Mouse (Mus musculus) Patski (cell line): ENCODE measurements around the gene Nme6. TPM values are rescaled to one million over a fixed set of nuclear protein-coding genes. Genes with fewer than 3 reads are reported as not detected.

Experiments used
- ATAC-seq: fragments of 100-300 bp; one replicate; pipeline ENCODE4 v1.8.0; 2021
- CTCF ChIA-PET: fragments of 350-600 bp; sonication (Branson Sonifier 250); formaldehyde crosslinking; loops from one replicate; lab custom pipeline; 2022; ENCODE audit warnings: inconsistent platforms; lab: Charles Lee
- POLR2A ChIA-PET: fragments of 350-600 bp; sonication (Branson Sonifier 250); formaldehyde crosslinking; loops from one replicate; lab custom pipeline; 2022; ENCODE audit warnings: antibody characterized with exemption, inconsistent platforms; lab: Charles Lee
- DNase-seq: peaks from one replicate; pipeline ENCODE4 v3.0.0-alpha.2; 2011; ENCODE audit warnings: low read depth, low spot score
- H3K27me3 ChIP-seq: fragments of 371-371 bp; one replicate; pipeline ENCODE4 v1.5.1; 2021
- CTCF ChIP-seq: fragments of 100-300 bp; IDR thresholded peaks from one replicate; pipeline ENCODE4 v1.5.1; 2021
- in situ Hi-C: fragments of 300-500 bp; cut with MboI; formaldehyde crosslinking; loops from 3 replicates; pipeline ENCODE4 v1.11.1; 2018; ENCODE audit warnings: low pct_unique_long_range_greater_than_20kb, mixed read lengths
- polyA plus RNA-seq: library from polyadenylated mRNA; unstranded; gene quantifications from one replicate; pipeline ENCODE4 v1.2.3, GENCODE M21; 2021

Nme6 gene
- polyA plus RNA-seq, 1 experiment from 2014 or later: 25.0 TPM

- in situ Hi-C loops: no loop called here
These were observed 38.5 kb downstream of the Nme6 start for GRCm38 (mm10) chr9:109870983-109871572.

GRCm38 (mm10) chr9:109874797-109875691 lies 42.5 kb downstream of the Nme6 start, which contains the start of gene Cdc25a:
Gene Cdc25a (plus strand): TSS chr9:109875579.
- POLR2A ChIA-PET: no interaction called here
- DNase-seq (peak; percentile 91), ATAC-seq (peak; percentile 97)
- CTCF ChIA-PET: interaction anchor here (1.2 to 1.3 kb wide), 2 partner anchors 13 to 14 kb away, joined by 3 read pairs; no protein-coding TSS in a partner anchor
- no peaks in the 10 kb centered on the region for H3K27me3 ChIP-seq
- peak; percentile 72 for TF ChIP-seq CTCF
- in situ Hi-C loops: no loop called here

More at GRCm38 (mm10) chr9:109870983-109871572, 38.5 kb downstream of the Nme6 start:
- ChIA-PET CTCF (interaction anchor here (1.0 kb wide), 1 partner anchor 9 kb away, joined by 3 read pairs; no protein-coding TSS in a partner anchor), POLR2A (no interaction called here)
- no peak for TF ChIP-seq CTCF
- no peak for ATAC-seq
- no peaks in the 10 kb centered on the region for H3K27me3 ChIP-seq
- DNase-seq: no peak

- no peak for TF ChIP-seq CTCF
- ATAC-seq: peak; percentile 72
- no peak for DNase-seq
- H3K27me3 ChIP-seq: no peaks in the 10 kb centered on the region
- ChIA-PET CTCF (interaction anchor here (1.2 to 2.0 kb wide), 2 partner anchors 15 to 16 kb away, joined by 3 to 10 read pairs; no protein-coding TSS in a partner anchor), POLR2A (no interaction called here)
- in situ Hi-C loops: no loop called here
These were observed 43.4 kb downstream of the Nme6 start for GRCm38 (mm10) chr9:109875695-109876601.

- ATAC-seq (no peak), DNase-seq (no peak)
- ChIA-PET CTCF (interaction anchor here (2.0 kb wide), 1 partner anchor 15 kb away, joined by 10 read pairs; no protein-coding TSS in a partner anchor), POLR2A (no interaction called here)
- in situ Hi-C loops: no loop called here
- TF ChIP-seq CTCF: no peak
- no peaks in the 10 kb centered on the region for H3K27me3 ChIP-seq
These were observed 44.2 kb downstream of the Nme6 start for GRCm38 (mm10) chr9:109876756-109877155.

- DNase-seq (no peak), ATAC-seq (no peak)
- CTCF ChIA-PET: interaction anchor here (2.0 kb wide), 1 partner anchor 14 kb away, joined by 10 read pairs; no protein-coding TSS in a partner anchor
- peak; percentile 27 for TF ChIP-seq CTCF
- in situ Hi-C loops: no loop called here
- POLR2A ChIA-PET: no interaction called here
- no peaks in the 10 kb centered on the region for H3K27me3 ChIP-seq
These were observed 45.1 kb downstream of the Nme6 start for GRCm38 (mm10) chr9:109877666-109878065.

- ATAC-seq: no peak
- H3K27me3 ChIP-seq: no peaks in the 10 kb centered on the region
- CTCF ChIA-PET: interaction anchor here (1.4 kb wide), 1 partner anchor 8 kb away, joined by 4 read pairs; no protein-coding TSS in a partner anchor
- DNase-seq: no peak
- POLR2A ChIA-PET: no interaction called here
- in situ Hi-C loops: no loop called here
- TF ChIP-seq CTCF: no peak
These were observed 46.8 kb downstream of the Nme6 start for GRCm38 (mm10) chr9:109879305-109879704.

GRCm38 (mm10) chr9:109886259-109886658 lies 53.7 kb downstream of the Nme6 start:
- POLR2A ChIA-PET: no interaction called here
- no peaks in the 10 kb centered on the region for H3K27me3 ChIP-seq
- in situ Hi-C loops: no loop called here
- DNase-seq: no peak
- ATAC-seq: no peak
- TF ChIP-seq CTCF: no peak
- CTCF ChIA-PET: no interaction called here

- ChIA-PET POLR2A (no interaction called here), CTCF (interaction anchor here (1.2 kb wide), 1 partner anchor 8 kb away, joined by 4 read pairs; no protein-coding TSS in a partner anchor)
- DNase-seq (no peak), ATAC-seq (no peak)
- no peaks in the 10 kb centered on the region for H3K27me3 ChIP-seq
- in situ Hi-C loops: no loop called here
- no peak for TF ChIP-seq CTCF
These were observed 54.8 kb downstream of the Nme6 start for GRCm38 (mm10) chr9:109887321-109887720.

GRCm38 (mm10) chr9:109891501-109891900 lies 59.0 kb downstream of the Nme6 start:
- no peak for DNase-seq
- CTCF ChIA-PET: interaction anchor here (1.2 to 2.9 kb wide), 8 partner anchors 15 to 405 kb away, joined by 4 to 10 read pairs (median 8); no protein-coding TSS in a partner anchor
- in situ Hi-C loops: loop anchor here (5.0 kb wide), 1 partner anchor 181 kb away; no protein-coding TSS in a partner anchor
- H3K27me3 ChIP-seq: no peaks in the 10 kb centered on the region
- TF ChIP-seq CTCF: no peak
- no peak for ATAC-seq
- POLR2A ChIA-PET: no interaction called here

Other genes starting within 250 kb of the Nme6 start
- not detected for gene Fbxw24, start 206.7 kb upstream of the Nme6 start, polyA plus RNA-seq
- gene Fbxw25, start 168.1 kb upstream of the Nme6 start, polyA plus RNA-seq: not detected
- not detected for gene Fbxw18, start 130.0 kb upstream of the Nme6 start, polyA plus RNA-seq
- gene Fbxw26, start 86.7 kb upstream of the Nme6 start, polyA plus RNA-seq: not detected
- not detected for gene Fbxw27, start 42.1 kb upstream of the Nme6 start, polyA plus RNA-seq
- not detected for gene Spink8, start 20.5 kb upstream of the Nme6 start, polyA plus RNA-seq
- gene Camp, start 16.9 kb downstream of the Nme6 start, polyA plus RNA-seq: not detected
- gene Cdc25a, start 42.8 kb downstream of the Nme6 start, polyA plus RNA-seq: 16.3 TPM
- gene Map4, start 98.7 kb downstream of the Nme6 start, polyA plus RNA-seq: 143 TPM